Mouse (Mus musculus) hindbrain, embryonic 11.5 days (tissue): ENCODE results near the gene Cd53. TPM values are rescaled to one million over a fixed set of nuclear protein-coding genes. Genes with fewer than 3 reads are reported as not detected.

Experiments used
- ATAC-seq: fragments of 200-750 bp; cut with Nextera tagmentation; 2 replicates; pipeline ENCODE4 v1.8.0; 2017; ENCODE audit warnings: mild to moderate bottlenecking, moderate TSS enrichment, moderate library complexity; ENCODE audit not compliant: low FRiP score
- DNase-seq: peaks from one replicate; pipeline ENCODE4 v3.0.0-alpha.2; 2015; ENCODE audit warnings: low spot score
- H3K27ac ChIP-seq: fragments of 300-500 bp; sonication (generic); 2 replicates; pipeline ENCODE4 v1.5.1; 2014; ENCODE audit warnings: mild to moderate bottlenecking, low read depth, low read length
- H3K27me3 ChIP-seq: fragments of 300-500 bp; sonication (generic); 2 replicates; pipeline ENCODE4 v1.6.1; 2014; ENCODE audit warnings: mild to moderate bottlenecking, low read length, moderate library complexity, mixed read lengths; ENCODE audit not compliant: control insufficient read depth, insufficient read depth
- H3K36me3 ChIP-seq: fragments of 300-500 bp; sonication (generic); 2 replicates; pipeline ENCODE4 v1.6.1; 2014; ENCODE audit warnings: mild to moderate bottlenecking, low read length, moderate library complexity, mixed read lengths; ENCODE audit not compliant: control insufficient read depth, insufficient read depth
- H3K4me1 ChIP-seq: fragments of 300-500 bp; sonication (generic); replicated peaks from 2 replicates; pipeline ENCODE4 v1.6.1; 2014; ENCODE audit warnings: low read length, mixed read lengths; ENCODE audit not compliant: control insufficient read depth, insufficient read depth
- H3K4me2 ChIP-seq: fragments of 300-500 bp; sonication (generic); replicated peaks from 2 replicates; pipeline ENCODE4 v1.6.1; 2014; ENCODE audit warnings: mild to moderate bottlenecking, low read depth, low read length
- H3K4me3 ChIP-seq: fragments of 300-500 bp; sonication (generic); 2 replicates; pipeline ENCODE4 v1.5.1; 2014; ENCODE audit warnings: low read depth, low read length
- H3K9ac ChIP-seq: fragments of 300-500 bp; sonication (generic); 2 replicates; pipeline ENCODE4 v1.6.1; 2014; ENCODE audit warnings: low read depth, low read length
- H3K9me3 ChIP-seq: fragments of 300-500 bp; sonication (generic); 2 replicates; pipeline ENCODE4 v1.6.1; 2016; ENCODE audit warnings: low read length; ENCODE audit not compliant: control insufficient read depth
- WGBS: fragments of 180-500 bp; shearing (Covaris S2); extraction: QIAGEN DNeasy Blood & Tissue Kit; methylation state at CpG from one replicate; pipeline ENCODE4 v1.1.7; 2014; 5-methylcytosine and 5-hydroxymethylcytosine counted together
- polyA plus RNA-seq: library from polyadenylated mRNA; unstranded; fragments of >200 nt; fragmentation: Nextera tagmentation; extraction: Ambion mirVana; gene quantifications from 2 replicates; pipeline ENCODE4 v1.2.1, GENCODE M21; 2014

Gene Cd53
- polyA plus RNA-seq, 1 experiment from 2014 or later, result 4.3 TPM

DNA sequence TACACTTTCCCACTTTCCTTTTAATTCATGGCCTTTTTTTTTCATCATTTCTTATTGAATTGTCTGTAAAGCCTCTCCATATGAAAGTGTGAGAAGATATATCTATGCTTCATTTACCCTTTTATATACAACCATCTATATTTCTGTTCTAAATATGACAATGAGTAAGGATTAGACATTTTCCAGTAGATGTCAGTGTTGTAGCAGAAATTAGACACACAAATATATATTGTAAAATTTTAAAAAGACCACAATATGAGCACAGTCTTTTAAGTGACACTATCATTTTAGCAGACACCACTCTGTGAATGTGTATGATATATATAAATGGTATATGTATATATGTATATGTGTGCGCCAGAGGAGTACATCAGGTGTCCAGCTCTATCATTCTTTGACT is 18.1 kb downstream of the Cd53 start:
- no peak overlapping the region for H3K9ac ChIP-seq
- no peaks in the 10 kb centered on the region for H3K36me3 ChIP-seq
- H3K9me3 ChIP-seq, result no peaks in the 10 kb centered on the region
- no peak overlapping the region for H3K27ac ChIP-seq
- DNase-seq (no peak), ATAC-seq (no peak)
- no peak overlapping the region for H3K4me2 ChIP-seq
- no peaks in the 10 kb centered on the region for H3K27me3 ChIP-seq
- WGBS, result 76% methylated on average over 1 of the region's 1 CpGs
- H3K4me1 ChIP-seq, result no peaks in the 10 kb centered on the region
- no peak overlapping the region for H3K4me3 ChIP-seq

DNA sequence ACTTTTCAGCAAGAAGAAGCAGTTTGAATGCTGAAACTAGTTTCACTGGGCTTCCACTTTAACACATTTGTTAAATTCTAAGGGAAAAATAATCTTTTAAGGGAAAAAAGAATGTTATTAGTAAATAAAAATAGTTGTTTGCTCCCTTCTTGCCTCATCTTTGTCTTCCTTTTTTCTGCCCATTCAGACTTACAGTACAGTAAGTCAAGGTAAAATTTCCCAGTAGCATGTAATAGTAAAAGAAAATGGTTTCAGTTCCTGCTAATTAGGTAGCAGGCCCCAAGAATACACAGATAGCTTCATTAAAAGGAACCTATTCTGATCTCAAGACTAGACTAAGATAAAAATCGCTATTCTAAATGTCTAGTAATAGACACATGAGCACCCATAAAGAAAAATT is 34.1 kb downstream of the Cd53 start:
- Histone ChIP-seq H3K4me1 (no peaks in the 10 kb centered on the region), H3K27ac (no peak overlapping the region), H3K4me2 (no peak overlapping the region), H3K9ac (no peak overlapping the region), H3K9me3 (no peaks in the 10 kb centered on the region), H3K4me3 (no peak overlapping the region), H3K36me3 (no peaks in the 10 kb centered on the region), H3K27me3 (no peaks in the 10 kb centered on the region)
- DNase-seq, result no peak
- WGBS, result 70% methylated on average over 1 of the region's 1 CpGs
- no peak for ATAC-seq

GRCm38 (mm10) chr3:106722028-106722945 is 67.7 kb downstream of the Cd53 start:
- 1% methylated on average over 33 of the region's 33 CpGs for WGBS
- H3K27me3 ChIP-seq, result no peaks in the 10 kb centered on the region
- peak overlapping the region; percentile 75 for H3K27ac ChIP-seq
- no peaks in the 10 kb centered on the region for H3K4me1 ChIP-seq
- H3K4me3 ChIP-seq, result peak overlapping the region; percentile 61
- DNase-seq (peak; percentile 83), ATAC-seq (peak; percentile 95)
- no peaks in the 10 kb centered on the region for H3K9me3 ChIP-seq
- peak overlapping the region; percentile 62 for H3K9ac ChIP-seq
- H3K36me3 ChIP-seq, result no peaks in the 10 kb centered on the region
- H3K4me2 ChIP-seq, result peak overlapping the region; percentile 60

DNA sequence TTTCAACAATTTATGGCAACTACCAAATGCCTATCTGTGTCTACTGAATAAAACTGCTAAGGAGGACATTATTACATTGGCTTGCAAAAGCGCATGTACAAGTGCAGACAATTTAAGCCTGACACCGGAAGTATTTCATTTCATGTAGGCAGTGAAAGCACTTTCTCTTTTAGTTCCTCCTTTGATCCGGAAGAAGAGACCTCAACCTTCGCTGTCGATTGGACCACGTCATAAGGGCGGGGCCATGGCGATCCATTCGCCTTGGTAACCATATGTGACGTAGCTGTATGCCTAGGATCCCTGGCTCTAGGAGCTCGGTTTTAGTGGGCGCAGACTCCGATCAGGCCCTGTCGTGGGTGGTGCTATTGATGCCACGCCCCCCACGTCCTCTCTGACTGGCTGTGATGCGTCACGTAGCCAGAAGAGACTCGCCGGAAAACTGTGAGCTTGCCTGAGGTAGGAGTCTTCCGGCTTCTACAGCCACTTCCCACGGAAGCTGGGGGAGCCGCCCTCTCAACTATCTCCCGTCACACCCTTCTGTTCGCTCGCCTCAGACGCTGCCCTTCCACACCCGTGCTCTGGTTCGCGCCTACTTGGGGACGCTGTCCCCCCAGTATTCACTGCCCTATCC is 68.4 kb downstream of the Cd53 start:
- H3K27me3 ChIP-seq, result no peaks in the 10 kb centered on the region
- H3K9ac ChIP-seq, result peak overlapping the region; percentile 62
- peak; percentile 99 for ATAC-seq
- H3K27ac ChIP-seq, result peak overlapping the region; percentile 75
- 3% methylated on average over 31 of the region's 31 CpGs for WGBS
- DNase-seq, result peak; percentile 95
- peak overlapping the region; percentile 61 for H3K4me3 ChIP-seq
- H3K4me1 ChIP-seq, result no peaks in the 10 kb centered on the region
- H3K4me2 ChIP-seq, result peak overlapping the region; percentile 60
- H3K9me3 ChIP-seq, result no peaks in the 10 kb centered on the region
- no peaks in the 10 kb centered on the region for H3K36me3 ChIP-seq

Other genes starting within 250 kb of the Cd53 start
- 54.7 and 59.5 TPM in 2 replicates for gene Dram2, start 242.4 kb downstream of the Cd53 start, polyA plus RNA-seq
- 42.2 and 42.6 TPM in 2 replicates for gene Cept1, start 242.3 kb downstream of the Cd53 start, polyA plus RNA-seq
- 19.6 and 21.8 TPM in 2 replicates for gene Lrif1, start 105.2 kb downstream of the Cd53 start, polyA plus RNA-seq
- gene Olfr266, start 36.1 kb upstream of the Cd53 start, polyA plus RNA-seq, result not detected in 2 replicates
- 4.6 and 4.7 TPM in 2 replicates for gene Kcna3, start 246.0 kb upstream of the Cd53 start, polyA plus RNA-seq